Mouse (Mus musculus): Measurements from ENCODE around the gene Klc4. TPM values are rescaled to one million over a fixed set of nuclear protein-coding genes. Genes with fewer than 3 reads are reported as not detected.
A peak's percentile ranks its signal among the peaks of the same experiment; 100 is the strongest.

The Klc4 gene
- total RNA-seq, 1 experiment: 17.8 TPM

GRCm38 (mm10) chr17:46628471-46628790 is 17.4 kb downstream of the Klc4 start:
- Histone ChIP-seq H3K9me3 (ENCODE audit: control insufficient read depth, insufficient read depth, low read depth, low read length) (no peaks in the 10 kb centered on the region), H3K4me1 (ENCODE audit: control insufficient read depth in 2 of 2, insufficient read depth in 2 of 2, low read length in 2 of 2, poor library complexity in 1 of 2) (peaks cover 14 to 47% of the 10 kb centered on the region in 2 experiments), H3K9ac (ENCODE audit: insufficient read depth, low read depth, low read length, poor library complexity, severe bottlenecking) (peak overlapping the region; percentile 91), H3K36me3 (ENCODE audit: control insufficient read depth, insufficient read depth, low read length, poor library complexity, severe bottlenecking) (peaks cover 5% of the 10 kb centered on the region; the same call in 1 of the 2 replicates), H3K27ac (ENCODE audit: insufficient read depth, low read depth, low read length, poor library complexity, severe bottlenecking) (no peak overlapping the region), H3K4me3 (ENCODE audit: insufficient read depth in 1 of 2, low read depth in 1 of 2, low read length in 2 of 2, poor library complexity in 1 of 2, severe bottlenecking in 1 of 2) (peak overlapping the region; percentile 77 to 95)
- no peak for DNase-seq (ENCODE audit: low read depth, low spot score)
- TF ChIP-seq CHD2 (IDR thresholded peaks at IDR 0.05; ENCODE audit: low read depth, low read length) (no peak), MAFK (IDR thresholded peaks at IDR 0.05; ENCODE audit: insufficient read depth, low read depth, low read length) (no peak), ZC3H11A (IDR thresholded peaks at IDR 0.05; ENCODE audit: borderline replicate concordance, low read depth, low read length) (no peak), ZNF384 (IDR thresholded peaks at IDR 0.05; ENCODE audit: low read depth, low read length) (no peak), HCFC1 (IDR thresholded peaks at IDR 0.05; ENCODE audit: borderline replicate concordance, insufficient read depth, low read length) (no peak)
- in situ Hi-C loops (cut with MboI; ENCODE audit: low sequenced_read_pairs in 2 of 2, unreplicated experiment in 2 of 2): no loop called here

DNA sequence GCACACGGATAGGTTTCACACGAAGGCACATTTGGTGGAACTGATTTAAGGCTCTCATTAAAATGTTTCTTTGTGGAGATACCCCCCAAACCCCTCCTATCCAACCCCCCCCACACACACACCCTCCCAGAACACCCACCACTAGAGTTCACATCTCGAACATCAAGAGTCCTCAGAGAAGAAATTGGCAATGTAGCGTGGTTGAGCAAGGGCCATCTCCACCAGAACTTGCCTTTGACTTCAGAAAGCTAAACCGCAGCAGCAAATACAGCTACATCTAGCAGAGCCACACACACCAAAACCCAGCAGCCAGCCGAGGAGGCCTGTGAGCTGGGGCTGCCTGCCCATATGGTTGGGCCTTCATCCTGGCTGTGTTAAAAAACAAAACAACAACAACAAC is 18.4 kb downstream of the Klc4 start:
- Histone ChIP-seq H3K4me1 (ENCODE audit: control insufficient read depth in 2 of 2, insufficient read depth in 2 of 2, low read length in 2 of 2, poor library complexity in 1 of 2) (peaks cover 15 to 55% of the 10 kb centered on the region in 2 experiments), H3K36me3 (ENCODE audit: control insufficient read depth, insufficient read depth, low read length, poor library complexity, severe bottlenecking) (peaks cover 3% of the 10 kb centered on the region; the same call in 1 of the 2 replicates), H3K4me3 (ENCODE audit: insufficient read depth in 1 of 2, low read depth in 1 of 2, low read length in 2 of 2, poor library complexity in 1 of 2, severe bottlenecking in 1 of 2) (0 out of 4 replicates have a peak overlapping the region, but pooled peaks of 1 of the 2 experiments have one; percentile 95), H3K9ac (ENCODE audit: insufficient read depth, low read depth, low read length, poor library complexity, severe bottlenecking) (peak overlapping the region; percentile 34; the same call in 1 of the 2 replicates), H3K9me3 (ENCODE audit: control insufficient read depth, insufficient read depth, low read depth, low read length) (no peaks in the 10 kb centered on the region), H3K27ac (ENCODE audit: insufficient read depth, low read depth, low read length, poor library complexity, severe bottlenecking) (no peak overlapping the region)
- no peak for TF ChIP-seq ZC3H11A (IDR thresholded peaks at IDR 0.05; ENCODE audit: borderline replicate concordance, low read depth, low read length)
- TF ChIP-seq ZNF384 (IDR thresholded peaks at IDR 0.05; ENCODE audit: low read depth, low read length): no peak
- no peak for TF ChIP-seq CHD2 (IDR thresholded peaks at IDR 0.05; ENCODE audit: low read depth, low read length)
- no peak for TF ChIP-seq HCFC1 (IDR thresholded peaks at IDR 0.05; ENCODE audit: borderline replicate concordance, insufficient read depth, low read length)
- in situ Hi-C loops (cut with MboI; ENCODE audit: low sequenced_read_pairs in 2 of 2, unreplicated experiment in 2 of 2): no loop called here
- DNase-seq (ENCODE audit: low read depth, low spot score): no peak

DNA sequence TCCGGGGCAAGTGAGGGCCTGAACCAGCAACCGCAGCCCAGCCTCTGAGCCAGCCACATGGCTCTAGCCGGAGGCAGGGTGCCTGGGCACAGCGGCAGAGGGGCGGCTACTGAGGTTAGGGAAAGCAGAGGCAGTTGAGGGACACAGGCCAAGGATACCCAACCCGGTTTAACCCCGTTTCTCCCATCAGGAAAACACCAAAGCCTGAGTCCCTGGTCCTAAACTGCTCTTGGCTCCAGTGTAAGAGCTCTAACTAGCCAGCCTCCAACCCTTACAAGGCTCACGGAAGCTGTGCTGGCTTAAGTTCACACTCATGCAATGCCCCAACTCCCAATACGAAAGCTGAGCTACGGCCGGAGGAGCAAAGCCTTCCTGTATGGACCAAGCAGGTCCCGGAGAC is 21.2 kb downstream of the Klc4 start:
- Histone ChIP-seq H3K4me3 (ENCODE audit: insufficient read depth in 1 of 2, low read depth in 1 of 2, low read length in 2 of 2, poor library complexity in 1 of 2, severe bottlenecking in 1 of 2) (peak overlapping the region; percentile 37 to 49; a peak in 3 of 4 replicates), H3K27ac (ENCODE audit: insufficient read depth, low read depth, low read length, poor library complexity, severe bottlenecking) (peak overlapping the region; percentile 55; the same call in 1 of the 2 replicates), H3K9ac (ENCODE audit: insufficient read depth, low read depth, low read length, poor library complexity, severe bottlenecking) (peak overlapping the region; percentile 66), H3K4me1 (ENCODE audit: control insufficient read depth in 2 of 2, insufficient read depth in 2 of 2, low read length in 2 of 2, poor library complexity in 1 of 2) (peaks cover 15 to 58% of the 10 kb centered on the region in 2 experiments), H3K36me3 (ENCODE audit: control insufficient read depth, insufficient read depth, low read length, poor library complexity, severe bottlenecking) (no peaks in the 10 kb centered on the region), H3K9me3 (ENCODE audit: control insufficient read depth, insufficient read depth, low read depth, low read length) (no peaks in the 10 kb centered on the region)
- in situ Hi-C loops (cut with MboI; ENCODE audit: low sequenced_read_pairs in 2 of 2, unreplicated experiment in 2 of 2): no loop called here
- no peak for TF ChIP-seq ZC3H11A (IDR thresholded peaks at IDR 0.05; ENCODE audit: borderline replicate concordance, low read depth, low read length)
- no peak for TF ChIP-seq HCFC1 (IDR thresholded peaks at IDR 0.05; ENCODE audit: borderline replicate concordance, insufficient read depth, low read length)
- TF ChIP-seq ZNF384 (IDR thresholded peaks at IDR 0.05; ENCODE audit: low read depth, low read length): no peak
- no peak for TF ChIP-seq CHD2 (IDR thresholded peaks at IDR 0.05; ENCODE audit: low read depth, low read length)
- TF ChIP-seq MAFK (IDR thresholded peaks at IDR 0.05; ENCODE audit: insufficient read depth, low read depth, low read length): no peak
- no peak for DNase-seq (ENCODE audit: low read depth, low spot score)

GRCm38 (mm10) chr17:46623819-46624557 is 21.8 kb downstream of the Klc4 start:
- Histone ChIP-seq H3K36me3 (ENCODE audit: control insufficient read depth, insufficient read depth, low read length, poor library complexity, severe bottlenecking) (no peaks in the 10 kb centered on the region), H3K9me3 (ENCODE audit: control insufficient read depth, insufficient read depth, low read depth, low read length) (no peaks in the 10 kb centered on the region), H3K4me1 (ENCODE audit: control insufficient read depth in 2 of 2, insufficient read depth in 2 of 2, low read length in 2 of 2, poor library complexity in 1 of 2) (peaks cover 17 to 58% of the 10 kb centered on the region in 2 experiments), H3K4me3 (ENCODE audit: insufficient read depth in 1 of 2, low read depth in 1 of 2, low read length in 2 of 2, poor library complexity in 1 of 2, severe bottlenecking in 1 of 2) (peak overlapping the region; percentile 37 to 49; a peak in 3 of 4 replicates), H3K27ac (ENCODE audit: insufficient read depth, low read depth, low read length, poor library complexity, severe bottlenecking) (peak overlapping the region; percentile 55), H3K9ac (ENCODE audit: insufficient read depth, low read depth, low read length, poor library complexity, severe bottlenecking) (peak overlapping the region; percentile 66)
- no peak for DNase-seq (ENCODE audit: low read depth, low spot score)
- in situ Hi-C loops (cut with MboI; ENCODE audit: low sequenced_read_pairs in 2 of 2, unreplicated experiment in 2 of 2): no loop called here
- TF ChIP-seq HCFC1 (IDR thresholded peaks at IDR 0.05; ENCODE audit: borderline replicate concordance, insufficient read depth, low read length) (no peak), ZNF384 (IDR thresholded peaks at IDR 0.05; ENCODE audit: low read depth, low read length) (no peak), ZC3H11A (IDR thresholded peaks at IDR 0.05; ENCODE audit: borderline replicate concordance, low read depth, low read length) (no peak), MAFK (IDR thresholded peaks at IDR 0.05; ENCODE audit: insufficient read depth, low read depth, low read length) (no peak)

All from ES-E14 (cell line).